Mouse (Mus musculus): ENCODE data around the gene Cers6. TPM values are rescaled to one million over a fixed set of nuclear protein-coding genes. Genes with fewer than 3 reads are reported as not detected.

Gene Cers6
- total RNA-seq, 1 experiment from 2014 or later = 16.4 TPM

DNA sequence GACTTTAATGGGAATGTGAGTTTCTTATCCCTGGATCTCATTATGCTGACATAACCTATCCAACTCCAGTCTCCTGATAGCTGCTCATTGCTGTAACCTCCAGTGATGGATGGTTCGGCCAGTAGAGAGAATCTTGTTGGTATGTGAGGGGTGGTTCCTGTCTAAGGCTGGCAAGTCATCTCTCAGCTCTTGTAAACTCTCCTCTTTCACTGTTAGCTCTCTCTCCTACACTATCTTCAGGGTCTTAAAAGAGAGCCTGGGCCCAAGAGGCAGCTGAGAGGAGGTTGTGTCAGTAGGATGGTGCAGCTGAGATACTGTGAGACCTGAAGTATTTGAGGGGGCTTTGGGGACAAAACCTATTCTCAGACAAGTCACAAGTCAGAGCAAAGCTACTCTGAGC is 272.9 kb downstream of the Cers6 start:
- no peak for ATAC-seq (replicated peaks; ENCODE audit: low read depth, poor library complexity, severe bottlenecking)

- ATAC-seq (replicated peaks; ENCODE audit: low read depth, poor library complexity, severe bottlenecking) = peak; percentile 63
Observed at GRCm38 (mm10) chr2:69134937-69135336, 273.7 kb downstream of the Cers6 start.

DNA sequence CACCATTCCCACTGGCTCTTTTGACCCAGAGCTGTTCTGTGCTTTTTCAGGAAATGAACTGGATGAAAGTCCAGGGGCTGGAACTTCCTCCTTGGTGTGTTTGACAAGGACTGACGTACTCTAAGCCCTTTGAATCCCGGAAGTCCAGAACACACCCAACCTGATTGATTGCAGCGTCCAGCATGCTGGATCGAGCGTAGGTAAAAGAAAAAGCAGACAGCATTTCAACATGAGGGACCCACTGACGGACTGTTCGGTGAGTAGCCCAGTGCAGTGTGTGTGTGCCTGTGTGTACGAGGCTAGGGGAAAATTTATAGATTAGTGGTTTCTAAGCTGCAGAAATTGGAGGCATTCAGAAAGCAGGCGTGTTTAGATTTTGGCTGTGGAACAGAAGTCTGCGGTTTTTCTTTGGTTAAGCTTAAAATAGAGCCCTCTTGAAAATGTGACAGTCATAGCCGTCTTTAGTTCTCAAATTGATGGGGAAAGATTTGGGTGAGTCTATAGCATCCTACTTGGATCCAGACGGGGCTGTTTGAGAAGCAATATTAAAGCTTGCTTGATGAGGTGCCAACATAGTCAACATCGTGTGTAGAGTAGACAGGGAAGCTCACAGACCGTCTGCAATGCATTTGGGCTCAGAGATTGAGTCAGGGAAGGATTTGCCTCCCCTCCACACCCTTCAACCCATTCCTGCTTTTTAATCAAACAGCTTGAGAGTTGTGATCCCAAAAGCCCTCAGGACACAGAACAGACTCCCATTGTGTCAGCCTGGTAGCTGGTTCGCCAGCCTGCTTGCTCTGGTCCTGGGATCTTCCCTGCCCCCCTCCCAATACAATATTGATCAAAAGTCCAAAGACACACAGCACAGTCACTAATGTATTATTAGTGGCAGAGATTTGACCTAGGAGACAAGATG is 274.7 kb downstream of the Cers6 start, which contains the start of gene Nostrin:
TSS of gene Nostrin (plus strand) at position 140 of the 916 bp plus-strand sequence.
- ATAC-seq (replicated peaks; ENCODE audit: low read depth, poor library complexity, severe bottlenecking) = peak; percentile 69

- no peak for ATAC-seq (replicated peaks; ENCODE audit: low read depth, poor library complexity, severe bottlenecking)
Observed at GRCm38 (mm10) chr2:69137406-69138084, 276.3 kb downstream of the Cers6 start.

GRCm38 (mm10) chr2:69138759-69139158 is 277.5 kb downstream of the Cers6 start:
- ATAC-seq (replicated peaks; ENCODE audit: low read depth, poor library complexity, severe bottlenecking) = no peak

- ATAC-seq (replicated peaks; ENCODE audit: low read depth, poor library complexity, severe bottlenecking) = 0 out of 2 replicates have a peak, but pooled peaks have one; percentile 52
Observed at GRCm38 (mm10) chr2:69140215-69140614, 279.0 kb downstream of the Cers6 start.

DNA sequence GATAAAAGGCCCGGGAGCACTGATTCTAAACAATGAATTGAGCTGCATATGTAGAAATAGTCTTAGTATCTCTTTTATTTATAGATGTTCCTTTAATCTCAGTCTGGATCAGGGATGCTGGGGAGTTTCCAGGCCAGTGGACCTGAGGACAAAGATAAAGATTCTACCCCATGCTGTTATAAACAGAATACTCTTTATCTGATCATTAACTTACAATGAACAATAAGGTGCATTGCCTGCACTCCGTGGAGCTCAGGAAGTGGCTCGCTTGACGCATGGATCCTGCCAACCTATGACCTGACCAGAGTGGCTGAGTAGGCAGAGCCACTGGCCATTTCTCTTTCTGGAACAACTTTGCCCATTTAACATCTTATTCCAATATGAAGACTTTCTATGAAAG is 279.6 kb downstream of the Cers6 start:
- no peak for ATAC-seq (replicated peaks; ENCODE audit: low read depth, poor library complexity, severe bottlenecking)

- ATAC-seq (replicated peaks; ENCODE audit: low read depth, poor library complexity, severe bottlenecking) = no peak
Observed at GRCm38 (mm10) chr2:69148691-69149090, 287.4 kb downstream of the Cers6 start.

DNA sequence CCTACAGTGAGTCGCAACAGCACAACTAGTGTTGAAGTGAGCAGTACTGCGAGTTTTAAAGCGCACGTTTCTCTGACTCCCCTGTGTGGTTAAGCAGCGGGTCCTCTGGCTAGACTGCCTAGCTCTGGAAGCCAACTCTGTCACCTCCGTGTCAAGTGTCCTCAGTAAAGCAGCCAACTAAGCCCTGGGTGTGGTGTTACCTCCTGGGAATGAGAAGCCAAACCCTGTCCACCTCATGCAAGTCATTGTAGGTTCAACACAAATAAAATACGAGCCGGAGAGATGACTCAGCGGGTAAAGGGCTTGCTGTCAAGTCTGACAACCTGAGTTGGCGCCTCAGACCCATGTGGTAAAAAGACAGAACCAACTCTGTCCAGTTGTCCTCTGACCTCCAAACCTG is 287.9 kb downstream of the Cers6 start:
- 0 out of 2 replicates have a peak, but pooled peaks have one; percentile 36 for ATAC-seq (replicated peaks; ENCODE audit: low read depth, poor library complexity, severe bottlenecking)

DNA sequence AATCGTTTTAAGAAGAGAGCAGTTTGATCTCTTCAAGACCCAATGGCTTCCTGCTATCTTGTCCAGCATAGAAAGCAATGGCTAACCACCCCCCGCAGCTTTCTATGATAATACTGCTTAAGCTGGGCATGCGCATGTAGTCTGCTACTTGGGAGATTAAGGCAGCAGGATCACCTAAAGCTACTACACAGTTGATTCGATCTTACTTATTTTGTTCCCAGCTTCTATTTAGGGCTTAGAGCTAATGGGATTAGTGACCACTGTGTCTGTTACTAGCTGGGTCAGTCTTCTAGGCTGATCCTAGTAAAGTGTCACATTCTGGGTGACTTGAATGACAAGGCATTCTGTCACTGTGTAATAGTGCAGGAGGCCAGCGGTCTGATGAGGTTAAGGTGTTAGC is 289.6 kb downstream of the Cers6 start:
- no peak for ATAC-seq (replicated peaks; ENCODE audit: low read depth, poor library complexity, severe bottlenecking)

DNA sequence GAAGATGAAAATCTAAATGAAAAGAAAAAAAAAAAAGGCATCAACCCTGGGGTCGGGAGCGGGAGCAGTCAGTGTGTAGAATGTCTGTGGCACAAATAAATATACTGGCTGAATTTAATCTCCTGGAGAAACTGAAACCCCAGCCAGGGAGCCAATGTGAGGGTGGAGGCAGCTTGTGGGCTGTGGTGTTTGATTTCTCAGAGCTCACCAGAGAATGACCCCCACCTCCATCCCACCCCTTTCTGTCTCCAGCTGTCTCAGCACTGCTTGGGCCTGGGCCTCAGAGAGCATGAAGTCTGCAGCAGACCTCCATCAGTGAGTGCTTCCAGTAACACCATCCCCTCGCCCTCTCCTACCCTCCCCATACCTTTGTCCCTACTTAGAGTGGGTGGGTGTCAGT is 294.6 kb downstream of the Cers6 start:
- ATAC-seq (replicated peaks; ENCODE audit: low read depth, poor library complexity, severe bottlenecking) = no peak

DNA sequence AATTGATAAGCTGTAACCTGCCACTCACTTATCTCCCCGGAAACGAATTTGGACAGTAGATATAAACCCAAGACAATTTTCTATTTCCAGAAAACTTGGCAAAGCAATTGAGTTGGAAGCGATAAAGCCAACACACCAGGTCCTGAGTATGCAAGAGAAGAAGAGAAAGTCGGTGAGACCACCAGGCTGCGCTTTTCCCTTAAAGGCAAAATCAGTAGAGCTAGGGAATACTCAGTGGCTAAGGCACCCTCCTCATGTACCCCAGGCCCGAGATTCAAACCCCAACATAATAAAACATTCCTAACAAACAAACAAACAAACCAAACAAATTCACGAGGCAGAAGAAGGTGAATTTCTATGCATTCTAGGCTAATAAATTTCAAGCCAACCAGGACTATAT is 295.0 kb downstream of the Cers6 start:
- no peak for ATAC-seq (replicated peaks; ENCODE audit: low read depth, poor library complexity, severe bottlenecking)

- no peak for ATAC-seq (replicated peaks; ENCODE audit: low read depth, poor library complexity, severe bottlenecking)
Observed at GRCm38 (mm10) chr2:69158907-69159306, 297.7 kb downstream of the Cers6 start.

Other genes with a start within 250 kb of the Cers6 start
- gene 4932414N04Rik, start 205.0 kb upstream of the Cers6 start, total RNA-seq (2017) = not detected in 2 replicates